Mouse (Mus musculus) myocyte (in vitro differentiated cells): ENCODE measurements around the gene Tmem50b. TPM values are rescaled to one million over a fixed set of nuclear protein-coding genes. Genes with fewer than 3 reads are reported as not detected.
A peak's percentile ranks its signal among the peaks of the same experiment; 100 is the strongest.
"Not testable (repeated sequence)": the region's sequence is repeated elsewhere in the genome, so short reads cannot be mapped to it uniquely, and the experiment has no call there.

ENCODE experiments used
- H3K27me3 ChIP-seq: one replicate; pipeline ENCODE4 v1.6.1; 2011; ENCODE audit not compliant: control insufficient read depth, insufficient read depth, insufficient read length
- H3K36me3 ChIP-seq: one replicate; pipeline ENCODE4 v1.6.1; 2011; ENCODE audit not compliant: control insufficient read depth, insufficient read depth
- H3K4me2 ChIP-seq: one replicate; pipeline ENCODE4 v1.6.1; 2011; ENCODE audit warnings: low read depth, control low read depth
- H3K4me3 ChIP-seq: one replicate; pipeline ENCODE4 v1.5.1; 2011; ENCODE audit warnings: mild to moderate bottlenecking, control low read depth, moderate library complexity
- H3K79me2 ChIP-seq: one replicate; pipeline ENCODE4 v1.6.1; 2011; ENCODE audit not compliant: control insufficient read depth, insufficient read depth
- H3ac ChIP-seq: one replicate; pipeline ENCODE4 v1.6.1; 2011; ENCODE audit not compliant: control insufficient read depth, insufficient read length
- CEBPB ChIP-seq: IDR thresholded peaks from 2 replicates; pipeline ENCODE4 v1.6.1; 2011; ENCODE audit warnings: mild to moderate bottlenecking, moderate library complexity; ENCODE audit not compliant: poor library complexity, insufficient read depth, severe bottlenecking
- E2F4 ChIP-seq: IDR thresholded peaks from one replicate; pipeline ENCODE4 v1.6.1; 2011; ENCODE audit warnings: mild to moderate bottlenecking, control low read depth, moderate library complexity; ENCODE audit not compliant: insufficient read depth
- MAX ChIP-seq: IDR thresholded peaks from one replicate; pipeline ENCODE4 v1.6.1; 2011; ENCODE audit warnings: low read depth, mild to moderate bottlenecking, control low read depth
- MYOD1 ChIP-seq, 3 experiments: IDR thresholded peaks; one replicate each; pipeline ENCODE4 v1.6.1; 2011; ENCODE audit warnings: control low read depth in 2 of 3, low read depth in 2 of 3, mild to moderate bottlenecking in 2 of 3, moderate library complexity in 1 of 3; ENCODE audit not compliant: insufficient read length in 2 of 3, control insufficient read depth in 1 of 3
- MYOG ChIP-seq, 3 experiments: IDR thresholded peaks; one replicate each; pipeline ENCODE4 v1.6.1; 2011; ENCODE audit warnings: control low read depth in 2 of 3, low read depth in 2 of 3, mild to moderate bottlenecking in 2 of 3; ENCODE audit not compliant: insufficient read length in 2 of 3, control insufficient read depth in 1 of 3, insufficient read depth in 1 of 3
- POLR2A ChIP-seq: IDR thresholded peaks from one replicate; pipeline ENCODE4 v1.6.1; 2011; ENCODE audit warnings: low read depth, mild to moderate bottlenecking, control low read depth, moderate library complexity; ENCODE audit not compliant: insufficient read length
- POLR2AphosphoS2 ChIP-seq: IDR thresholded peaks from one replicate; pipeline ENCODE4 v1.6.1; 2011; ENCODE audit warnings: low read depth, control low read depth; ENCODE audit not compliant: insufficient read length
- REST ChIP-seq: IDR thresholded peaks from one replicate; pipeline ENCODE4 v1.6.1; 2011; ENCODE audit warnings: mild to moderate bottlenecking, control low read depth, moderate library complexity; ENCODE audit not compliant: insufficient read depth, insufficient read length
- SRF ChIP-seq: IDR thresholded peaks from one replicate; pipeline ENCODE4 v1.6.1; 2011; ENCODE audit warnings: low read depth; ENCODE audit not compliant: control insufficient read depth, insufficient read length
- TCF12 ChIP-seq: IDR thresholded peaks from one replicate; pipeline ENCODE4 v1.6.1; 2011; ENCODE audit warnings: mild to moderate bottlenecking, control low read depth; ENCODE audit not compliant: poor library complexity, insufficient read depth, severe bottlenecking
- TCF3 ChIP-seq: IDR thresholded peaks from one replicate; pipeline ENCODE4 v1.6.1; 2011; ENCODE audit warnings: low read depth, control low read depth; ENCODE audit not compliant: insufficient read length
- USF1 ChIP-seq: IDR thresholded peaks from one replicate; pipeline ENCODE4 v1.6.1; 2011; ENCODE audit warnings: low read depth, mild to moderate bottlenecking, control low read depth, moderate library complexity
- polyA plus RNA-seq: library from polyadenylated mRNA; unstranded; fragments of >200 nt; fragmentation: generic; extraction: Trizol; gene quantifications from one replicate; pipeline ENCODE4 v1.2.1, GENCODE M21; 2012; ENCODE audit warnings: missing spikeins

Tmem50b gene
- 11.4 TPM for polyA plus RNA-seq

- Histone ChIP-seq H3K27me3 (peaks cover 7% of the 10 kb centered on the region), H3K4me3 (peak within 1 kb of the TSS; percentile 31), H3K36me3 (no peaks in the 10 kb centered on the region), H3K4me2 (peak within 1 kb of the TSS; percentile 90), H3K79me2 (no peaks in the 10 kb centered on the region), H3ac (peak within 1 kb of the TSS; percentile 87)
- TF ChIP-seq MYOD1 (IDR thresholded peaks at IDR 0.05; ENCODE audit: control insufficient read depth in 1 of 3, insufficient read length in 2 of 3, low read depth in 2 of 3) = peak in 1 of 3 experiments; percentile 1
- TF ChIP-seq CEBPB = no peak
These were observed at the start of gene Tmem50b for GRCm38 (mm10) chr16:91597672-91598010. TSS of gene Tmem50b (minus strand) at chr16:91597800.

- H3K36me3 ChIP-seq = peaks cover 14% of the 10 kb centered on the region
- H3K27me3 ChIP-seq = no peaks in the 10 kb centered on the region
- peak within 1 kb of the TSS; percentile 95 for H3K4me3 ChIP-seq
- peak within 1 kb of the TSS; percentile 99 for H3K4me2 ChIP-seq
- TF ChIP-seq MYOD1 (IDR thresholded peaks at IDR 0.05; ENCODE audit: control insufficient read depth in 1 of 3, insufficient read length in 2 of 3, low read depth in 2 of 3) (no peak), USF1 (no peak), POLR2AphosphoS2 (peak; percentile 97), TCF3 (no peak), MYOG (IDR thresholded peaks at IDR 0.05; ENCODE audit: control insufficient read depth in 1 of 3, insufficient read depth in 1 of 3, insufficient read length in 2 of 3, low read depth in 2 of 3) (no peak), SRF (no peak), POLR2A (peak; percentile 99), REST (no peak), TCF12 (no peak), E2F4 (peak; percentile 25), CEBPB (no peak), MAX (no peak)
- H3K79me2 ChIP-seq = peaks cover 71% of the 10 kb centered on the region
- peak within 1 kb of the TSS; percentile 23 for H3ac ChIP-seq
These were observed 49.2 kb upstream of the Tmem50b start, which contains the start of gene Gart for GRCm38 (mm10) chr16:91646681-91647419. TSS of gene Gart (minus strand) at chr16:91646952.

- TF ChIP-seq SRF (no peak), REST (no peak), MYOG (IDR thresholded peaks at IDR 0.05; ENCODE audit: control insufficient read depth in 1 of 3, insufficient read depth in 1 of 3, insufficient read length in 2 of 3, low read depth in 2 of 3) (no peak), MAX (no peak), POLR2A (no peak), E2F4 (no peak), TCF12 (no peak), TCF3 (no peak), CEBPB (no peak), USF1 (no peak), POLR2AphosphoS2 (no peak), MYOD1 (IDR thresholded peaks at IDR 0.05; ENCODE audit: control insufficient read depth in 1 of 3, insufficient read length in 2 of 3, low read depth in 2 of 3) (no peak)
- Histone ChIP-seq H3K4me2 (peak overlapping the region; percentile 88), H3K4me3 (peak overlapping the region; percentile 95)
These were observed 48.5 kb upstream of the Tmem50b start for GRCm38 (mm10) chr16:91645995-91646602.

GRCm38 (mm10) chr16:91645420-91645819, 47.8 kb upstream of the Tmem50b start:
- Histone ChIP-seq H3K79me2 (peaks cover 56% of the 10 kb centered on the region), H3K4me2 (peak overlapping the region; percentile 88), H3K4me3 (peak overlapping the region; percentile 95), H3K36me3 (peaks cover 19% of the 10 kb centered on the region)
- H3ac ChIP-seq, H3K27me3 ChIP-seq: not testable (repeated sequence)

More at GRCm38 (mm10) chr16:91645995-91646602, 48.5 kb upstream of the Tmem50b start:
- no peaks in the 10 kb centered on the region for H3K27me3 ChIP-seq
- peaks cover 17% of the 10 kb centered on the region for H3K36me3 ChIP-seq
- no peak overlapping the region for H3ac ChIP-seq
- H3K79me2 ChIP-seq = peaks cover 63% of the 10 kb centered on the region

- no peak for TF ChIP-seq E2F4
- no peak for TF ChIP-seq TCF12
- TF ChIP-seq USF1 = no peak
- TF ChIP-seq REST = no peak
- TF ChIP-seq SRF = no peak
- no peak for TF ChIP-seq POLR2A
- TF ChIP-seq MYOG (IDR thresholded peaks at IDR 0.05; ENCODE audit: control insufficient read depth in 1 of 3, insufficient read depth in 1 of 3, insufficient read length in 2 of 3, low read depth in 2 of 3) = no peak
- no peak for TF ChIP-seq MYOD1 (IDR thresholded peaks at IDR 0.05; ENCODE audit: control insufficient read depth in 1 of 3, insufficient read length in 2 of 3, low read depth in 2 of 3)
- TF ChIP-seq CEBPB = no peak
- H3ac ChIP-seq = no peak overlapping the region
These were observed 47.3 kb upstream of the Tmem50b start for GRCm38 (mm10) chr16:91644901-91645300.

More at GRCm38 (mm10) chr16:91644901-91645300, 47.3 kb upstream of the Tmem50b start:
- Histone ChIP-seq H3K4me2 (no peak overlapping the region), H3K36me3 (peaks cover 21% of the 10 kb centered on the region), H3K4me3 (no peak overlapping the region), H3K27me3 (no peaks in the 10 kb centered on the region), H3K79me2 (peaks cover 51% of the 10 kb centered on the region)
